Mouse (Mus musculus) ES-CJ7 (cell line): ENCODE results near the gene Bcdin3d.

ENCODE experiments used
- DNase-seq: peaks from one replicate; pipeline ENCODE4 v3.0.0; 2011; ENCODE audit warnings: low read depth, low spot score

The Bcdin3d gene

GRCm38 (mm10) chr15:99440816-99441457 is 33.6 kb downstream of the Bcdin3d start:
- no peak for DNase-seq

GRCm38 (mm10) chr15:99440112-99440815 is 34.3 kb downstream of the Bcdin3d start:
- DNase-seq, result no peak

- no peak for DNase-seq
Observed at GRCm38 (mm10) chr15:99438966-99439698, 35.4 kb downstream of the Bcdin3d start.

GRCm38 (mm10) chr15:99433913-99434312 is 40.6 kb downstream of the Bcdin3d start:
- no peak for DNase-seq

- DNase-seq, result no peak
Observed at GRCm38 (mm10) chr15:99433081-99433718, 41.3 kb downstream of the Bcdin3d start.

- no peak for DNase-seq
Observed at GRCm38 (mm10) chr15:99431967-99432366, 42.6 kb downstream of the Bcdin3d start.

GRCm38 (mm10) chr15:99431504-99431903 is 43.0 kb downstream of the Bcdin3d start:
- no peak for DNase-seq

- DNase-seq, result no peak
Observed at GRCm38 (mm10) chr15:99431063-99431462, 43.5 kb downstream of the Bcdin3d start.

GRCm38 (mm10) chr15:99430394-99430793 is 44.1 kb downstream of the Bcdin3d start:
- no peak for DNase-seq

GRCm38 (mm10) chr15:99423884-99424283 is 50.6 kb downstream of the Bcdin3d start:
- no peak for DNase-seq

GRCm38 (mm10) chr15:99423131-99423530 is 51.4 kb downstream of the Bcdin3d start:
- DNase-seq, result no peak

GRCm38 (mm10) chr15:99422551-99422950 is 52.0 kb downstream of the Bcdin3d start:
- DNase-seq, result peak; percentile 40

GRCm38 (mm10) chr15:99421676-99422075 is 52.9 kb downstream of the Bcdin3d start:
- no peak for DNase-seq

- DNase-seq, result peak; percentile 92
Observed at GRCm38 (mm10) chr15:99421152-99421551, 53.4 kb downstream of the Bcdin3d start.

GRCm38 (mm10) chr15:99420521-99421014 is 54.0 kb downstream of the Bcdin3d start:
- DNase-seq, result peak; percentile 84

- no peak for DNase-seq
Observed at GRCm38 (mm10) chr15:99420101-99420500, 54.4 kb downstream of the Bcdin3d start.
